Mouse (Mus musculus): Measurements from ENCODE around the gene Dennd1a.
"Not testable (repeated sequence)": the region's sequence is repeated elsewhere in the genome, so short reads cannot be mapped to it uniquely, and the experiment has no call there.

Dennd1a gene

GRCm38 (mm10) chr2:37969713-37970485, 317.3 kb downstream of the Dennd1a start:
- peak; percentile 32 for DNase-seq (ENCODE audit: low spot score)

DNA sequence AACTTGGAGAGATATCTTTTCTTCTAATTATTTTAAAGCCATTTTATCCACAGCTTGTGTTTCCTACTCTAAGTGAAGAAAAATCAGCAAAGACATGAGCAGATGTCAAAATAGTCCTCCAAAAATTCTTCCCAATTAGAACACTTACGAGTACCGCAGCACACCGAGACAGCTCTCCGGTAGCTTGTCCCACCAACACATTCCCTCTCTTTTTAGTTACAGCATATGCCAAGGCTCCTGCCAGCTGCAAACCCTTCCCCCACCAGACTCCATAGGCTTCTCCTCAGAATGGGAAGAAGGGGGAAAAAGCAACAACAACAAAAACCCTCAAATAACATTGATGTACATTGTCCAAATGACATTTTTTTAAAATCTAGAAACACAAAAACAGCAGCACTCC, 322.7 kb downstream of the Dennd1a start:
- no peak for DNase-seq (ENCODE audit: low spot score)

DNA sequence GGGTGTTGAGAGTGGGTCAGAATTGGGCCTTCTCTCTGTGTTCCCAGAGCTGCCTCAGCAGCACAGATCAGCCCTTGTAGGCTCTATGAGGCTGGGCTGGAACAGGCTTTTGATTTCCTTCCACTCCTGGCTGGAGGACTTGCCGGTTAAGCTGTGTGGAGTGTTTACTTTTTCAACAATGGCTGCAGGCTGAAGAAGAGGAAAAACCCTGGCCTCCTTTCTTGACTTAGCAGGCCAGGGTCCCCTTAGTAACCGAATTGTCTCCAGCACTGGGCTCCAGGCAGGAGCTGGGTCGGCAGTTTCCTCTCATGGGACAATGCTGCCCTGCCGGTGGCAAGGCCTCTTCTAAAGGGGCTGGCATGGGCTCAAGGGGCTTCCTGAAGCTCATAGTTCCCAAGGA, 323.8 kb downstream of the Dennd1a start:
- no peak for DNase-seq (ENCODE audit: low spot score)

DNA sequence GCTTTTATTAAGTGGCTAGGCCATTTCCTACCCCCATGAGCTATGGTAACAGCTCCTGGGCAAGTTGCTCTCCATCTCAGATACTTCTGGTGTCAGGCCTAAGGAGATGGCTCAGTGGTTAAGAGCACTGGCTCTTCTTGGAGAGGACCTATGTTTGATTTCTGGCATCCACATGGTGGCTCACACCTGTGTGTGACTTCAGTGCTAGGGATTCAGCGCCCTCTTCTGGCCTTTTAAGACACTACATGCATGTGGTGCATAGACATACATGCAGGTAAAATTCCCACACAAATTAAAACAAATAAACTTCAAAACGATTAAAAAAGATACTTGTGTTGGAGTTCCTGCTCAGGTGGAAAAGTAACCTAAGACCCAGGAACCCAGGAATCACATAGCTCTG, 338.8 kb downstream of the Dennd1a start:
- no peak for DNase-seq (ENCODE audit: low spot score)

- no peak for DNase-seq (ENCODE audit: low spot score)
Observed at GRCm38 (mm10) chr2:37945598-37946336, 341.4 kb downstream of the Dennd1a start.

DNA sequence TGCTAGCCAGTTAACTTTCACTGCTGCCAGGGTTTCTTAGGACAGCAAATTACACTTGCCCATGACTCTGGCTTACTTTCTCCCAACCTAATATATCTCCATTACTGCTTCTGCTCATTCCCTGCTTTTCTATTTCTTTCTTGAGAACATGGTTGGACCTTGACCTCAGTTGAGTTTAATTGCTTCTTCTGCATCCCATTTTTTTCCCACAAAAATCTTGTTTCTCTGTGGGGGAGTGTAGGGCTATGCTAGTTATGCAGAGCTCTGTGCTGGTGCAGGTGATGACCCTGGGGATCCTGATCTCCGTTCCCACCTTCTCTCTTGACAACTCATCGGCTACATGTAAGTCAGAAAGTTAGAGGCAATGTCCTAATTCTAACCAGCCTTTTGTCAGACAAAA, 344.3 kb downstream of the Dennd1a start:
- DNase-seq (ENCODE audit: low spot score) = no peak

GRCm38 (mm10) chr2:37941741-37942140, 345.4 kb downstream of the Dennd1a start:
- no peak for DNase-seq (ENCODE audit: low spot score)

DNA sequence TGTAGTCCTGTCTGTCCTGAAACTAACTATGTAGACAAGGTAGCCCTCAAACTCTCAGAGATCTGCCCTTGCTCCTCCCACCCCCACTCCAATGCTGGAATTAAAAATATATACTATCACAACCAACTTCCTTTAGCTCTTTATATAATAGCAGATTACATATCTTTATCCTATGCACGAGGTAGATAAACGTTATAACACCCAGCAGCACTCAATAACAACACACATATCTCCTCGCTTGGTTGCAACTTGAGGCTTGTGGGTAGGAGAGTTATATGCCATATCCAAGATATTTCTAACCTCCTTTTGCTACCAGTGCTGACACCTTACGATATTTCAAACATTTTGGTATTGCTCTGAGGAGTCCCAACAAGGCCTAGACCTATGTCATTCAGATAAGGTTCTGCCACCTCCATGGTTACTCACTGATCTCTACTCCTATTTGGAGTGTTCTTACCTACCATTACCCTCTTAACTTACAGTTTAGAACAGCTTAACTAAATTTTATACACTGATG, 346.3 kb downstream of the Dennd1a start:
- no peak for DNase-seq (ENCODE audit: low spot score)

DNA sequence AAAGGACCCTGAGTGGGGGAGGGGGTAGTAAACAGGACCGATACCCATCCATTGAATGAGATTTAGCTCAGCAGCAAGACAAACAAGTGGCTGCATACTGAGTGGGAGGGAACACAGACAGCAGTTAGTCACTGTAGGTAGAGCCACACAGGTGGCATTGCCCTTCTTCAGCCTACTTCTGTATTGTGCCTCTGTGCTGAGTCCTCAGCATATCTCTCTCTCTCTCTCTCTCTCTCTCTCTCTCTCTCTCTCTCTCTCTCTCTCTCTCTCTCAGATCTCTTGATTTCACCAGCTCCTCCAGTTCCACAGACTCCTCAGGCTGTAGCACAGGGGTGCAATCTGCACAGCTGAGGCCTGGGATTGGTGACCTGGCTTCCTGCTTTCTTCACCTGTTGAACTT, 347.2 kb downstream of the Dennd1a start:
- no peak for DNase-seq (ENCODE audit: low spot score)

- DNase-seq (ENCODE audit: low spot score) = not testable (repeated sequence)
Observed at GRCm38 (mm10) chr2:37936922-37937321, 350.3 kb downstream of the Dennd1a start.

DNA sequence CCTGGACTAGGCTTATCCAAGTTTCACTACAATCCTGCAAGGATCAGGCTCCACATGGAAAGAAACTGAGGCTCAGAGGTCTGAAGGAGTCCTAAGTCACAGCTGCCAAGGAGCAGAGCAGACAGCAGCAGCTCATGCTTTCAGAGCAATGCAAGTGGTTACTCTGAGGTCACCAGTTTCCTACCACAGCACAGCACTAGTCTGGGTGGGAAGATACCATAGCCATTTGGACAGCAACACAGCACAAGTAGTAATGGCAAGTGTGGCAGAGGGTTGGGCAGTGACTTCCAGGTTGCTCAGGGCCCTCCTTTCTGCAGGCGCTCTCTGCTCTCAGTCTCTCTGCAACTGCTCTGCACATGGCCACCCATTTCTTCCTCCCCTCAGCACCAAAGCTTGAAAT, 354.9 kb downstream of the Dennd1a start:
- no peak for DNase-seq (ENCODE audit: low spot score)

DNA sequence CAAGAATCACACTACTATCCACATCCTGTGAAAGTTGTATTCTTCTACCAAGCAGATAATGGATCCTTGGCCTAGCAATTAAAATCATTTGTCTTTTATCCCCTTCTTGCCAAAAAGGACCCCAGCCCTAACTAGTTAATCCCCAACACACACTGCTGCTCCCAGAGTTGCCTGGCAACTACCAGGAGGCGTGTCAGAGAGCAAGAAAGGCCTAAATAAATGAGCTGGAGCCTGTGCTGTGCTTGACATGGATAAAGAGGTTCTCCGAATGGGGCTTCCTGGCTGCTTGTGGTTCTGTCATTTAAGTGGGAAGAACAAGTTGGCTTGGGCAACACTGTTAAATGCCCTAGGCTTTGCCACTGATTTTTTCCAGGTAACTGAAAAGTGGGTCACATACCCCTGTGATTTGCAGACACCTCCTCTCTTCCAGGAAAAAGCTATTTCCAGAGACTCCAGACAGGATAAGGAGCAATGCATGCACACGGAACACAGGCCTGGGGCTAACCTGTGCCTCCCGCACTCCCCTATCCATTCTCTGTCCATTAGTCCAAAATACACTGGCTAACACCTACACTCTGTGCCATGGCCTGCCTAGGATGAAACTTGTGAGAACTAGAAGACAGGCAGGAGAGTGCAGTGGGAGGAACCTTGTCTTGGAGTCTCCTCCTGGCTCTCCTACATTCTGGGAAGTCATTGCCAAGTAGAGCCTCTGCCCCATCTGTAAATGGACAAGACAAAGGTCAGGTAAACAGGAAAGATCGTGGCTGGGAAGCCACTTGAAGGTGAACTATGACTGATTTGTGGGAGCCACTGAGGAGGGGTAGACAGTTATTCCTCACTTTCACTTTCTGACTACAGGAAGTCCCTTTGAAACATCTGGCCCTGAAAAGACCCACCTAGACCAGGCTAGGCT, 355.9 kb downstream of the Dennd1a start:
- DNase-seq (ENCODE audit: low spot score) = no peak

GRCm38 (mm10) chr2:37926133-37926503, 361.1 kb downstream of the Dennd1a start:
- no peak for DNase-seq (ENCODE audit: low spot score)

GRCm38 (mm10) chr2:37925413-37926132, 361.6 kb downstream of the Dennd1a start:
- peak; percentile 20 for DNase-seq (ENCODE audit: low spot score)

GRCm38 (mm10) chr2:37908721-37909506, 378.3 kb downstream of the Dennd1a start:
- DNase-seq (ENCODE audit: low spot score) = no peak

DNA sequence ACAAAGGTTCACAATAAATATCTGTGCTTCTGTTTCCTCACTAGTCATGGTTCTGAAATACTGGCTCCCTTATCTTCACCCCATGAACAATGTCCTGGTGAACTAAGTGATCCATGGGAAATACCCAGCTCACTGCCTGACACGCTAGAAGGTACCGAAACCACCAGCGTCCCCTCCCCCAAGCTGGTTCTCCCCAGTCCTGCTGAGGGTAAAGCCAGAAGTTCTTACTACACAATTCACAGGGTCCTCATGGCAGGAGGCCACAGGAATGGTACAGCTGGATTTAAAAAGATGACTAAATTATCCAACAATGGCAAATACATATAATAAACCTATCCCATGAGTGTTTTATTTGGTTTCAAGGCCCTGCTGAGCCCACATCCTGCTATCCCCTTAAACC, 378.9 kb downstream of the Dennd1a start:
- no peak for DNase-seq (ENCODE audit: low spot score)

- DNase-seq (ENCODE audit: low spot score) = no peak
Observed at GRCm38 (mm10) chr2:37906261-37906660, 380.9 kb downstream of the Dennd1a start.

DNA sequence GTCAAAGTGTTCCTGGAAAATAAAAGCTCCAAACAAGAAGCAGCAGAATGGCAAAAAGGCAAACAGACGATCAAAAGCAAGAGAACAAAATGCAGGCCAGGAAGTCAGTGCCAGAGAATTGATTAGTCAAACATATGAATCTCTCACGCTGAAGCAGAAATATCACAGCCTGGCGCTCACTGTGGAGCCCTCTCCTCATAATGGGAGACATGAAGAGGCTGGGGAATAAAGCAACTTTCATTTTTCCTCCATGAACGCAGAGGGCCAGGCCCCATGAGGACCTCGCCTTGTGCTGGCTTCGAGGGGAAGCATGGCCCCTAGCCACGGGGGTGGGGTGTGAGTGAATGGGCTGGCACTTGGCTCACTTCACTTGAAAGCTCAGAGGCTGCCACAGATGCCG, 383.9 kb downstream of the Dennd1a start:
- DNase-seq (ENCODE audit: low spot score) = no peak

GRCm38 (mm10) chr2:37883214-37883613, 404.0 kb downstream of the Dennd1a start:
- no peak for DNase-seq (ENCODE audit: low spot score)

DNA sequence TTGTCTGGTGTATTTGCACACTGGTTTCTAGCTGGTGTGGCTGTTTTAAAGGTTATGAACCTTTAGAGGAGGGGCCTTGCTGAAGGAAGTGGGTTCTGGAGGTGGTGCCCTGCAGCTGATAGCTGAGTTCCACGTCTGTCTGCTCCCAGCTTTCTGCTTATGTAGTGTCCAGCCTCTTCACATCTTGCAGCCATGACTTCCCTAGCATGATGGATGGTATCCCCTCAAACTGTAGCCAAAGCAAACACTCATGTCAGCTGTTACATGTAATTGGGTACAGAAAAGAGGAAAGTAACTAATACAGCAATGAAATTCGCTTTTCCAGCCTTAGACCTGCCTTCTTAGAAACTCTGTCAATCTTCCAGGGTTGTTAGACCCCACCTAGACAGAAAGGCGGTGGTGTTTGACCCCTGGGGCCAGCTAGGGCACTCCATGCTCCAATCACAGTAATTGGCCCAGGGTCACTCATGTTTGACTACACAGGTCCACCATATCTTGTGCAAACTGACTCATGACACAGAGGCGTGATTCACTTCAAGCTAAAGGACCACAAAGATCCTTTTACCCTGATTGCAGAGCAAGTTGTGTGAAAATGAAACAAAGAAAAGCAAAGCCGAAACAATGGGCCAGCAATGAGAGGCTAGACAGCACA, 405.8 kb downstream of the Dennd1a start:
- no peak for DNase-seq (ENCODE audit: low spot score)

Measured in ovary, postnatal 36 days (tissue).